Mouse (Mus musculus) ovary, postnatal 14 days (tissue): ENCODE results near the gene Foxo6.

ENCODE experiments used
- DNase-seq: peaks from one replicate; pipeline ENCODE4 v3.0.0; 2022; ENCODE audit warnings: low spot score

Gene Foxo6

GRCm38 (mm10) chr4:120247412-120247811, 39.7 kb downstream of the Foxo6 start:
- no peak for DNase-seq

- DNase-seq = no peak
These were observed 41.1 kb downstream of the Foxo6 start for GRCm38 (mm10) chr4:120246086-120246485.

DNA sequence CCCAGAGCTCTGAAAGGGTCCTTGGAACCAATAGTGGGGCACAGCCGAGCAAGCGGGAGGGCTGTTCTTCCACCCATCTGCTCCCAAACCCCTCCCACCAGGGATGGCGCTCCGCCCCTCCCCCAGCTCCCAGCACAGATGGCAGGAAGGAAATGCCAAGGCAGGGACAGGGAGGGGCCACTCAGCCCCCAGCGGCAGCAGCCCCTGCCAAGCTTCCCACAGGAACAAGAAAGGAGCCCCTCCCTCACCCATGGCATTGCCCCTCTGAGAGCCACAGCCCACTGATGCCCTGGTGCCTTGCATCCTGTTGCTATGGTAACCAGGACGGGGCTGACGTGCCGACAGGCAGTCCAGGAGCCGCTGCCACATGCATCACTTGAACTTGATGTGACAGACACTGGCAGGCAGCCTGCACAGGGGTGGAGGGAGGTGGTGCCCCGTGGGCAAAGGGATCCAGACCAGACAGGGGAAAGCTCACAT, 44.3 kb downstream of the Foxo6 start:
- no peak for DNase-seq

GRCm38 (mm10) chr4:120241106-120241505, 46.0 kb downstream of the Foxo6 start:
- no peak for DNase-seq

GRCm38 (mm10) chr4:120239419-120239818, 47.7 kb downstream of the Foxo6 start:
- DNase-seq = no peak

- no peak for DNase-seq
These were observed 53.9 kb downstream of the Foxo6 start for GRCm38 (mm10) chr4:120233243-120233642.

DNA sequence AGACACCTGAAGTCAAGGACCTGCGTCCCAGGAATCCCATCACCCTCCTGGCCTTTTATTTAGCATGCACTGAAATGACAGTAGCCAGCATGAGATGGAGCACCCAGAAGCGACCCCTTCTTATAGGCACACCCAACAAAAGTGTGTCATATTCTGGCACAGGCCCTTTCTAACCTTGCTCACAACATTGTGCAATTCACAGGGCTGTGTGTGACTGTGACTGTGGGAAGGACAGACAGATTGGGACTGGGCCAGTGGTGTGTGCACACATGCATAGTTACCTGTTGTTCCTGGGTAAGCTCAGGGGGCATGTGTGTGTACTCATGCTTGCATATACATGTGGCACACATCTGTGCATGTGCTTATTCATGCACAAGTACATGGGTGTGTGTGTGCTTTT, 54.6 kb downstream of the Foxo6 start:
- no peak for DNase-seq

- no peak for DNase-seq
These were observed 55.2 kb downstream of the Foxo6 start for GRCm38 (mm10) chr4:120231982-120232381.

- DNase-seq = peak; percentile 73
These were observed 56.9 kb downstream of the Foxo6 start for GRCm38 (mm10) chr4:120230256-120230649.

GRCm38 (mm10) chr4:120229505-120230255, 57.5 kb downstream of the Foxo6 start:
- no peak for DNase-seq

DNA sequence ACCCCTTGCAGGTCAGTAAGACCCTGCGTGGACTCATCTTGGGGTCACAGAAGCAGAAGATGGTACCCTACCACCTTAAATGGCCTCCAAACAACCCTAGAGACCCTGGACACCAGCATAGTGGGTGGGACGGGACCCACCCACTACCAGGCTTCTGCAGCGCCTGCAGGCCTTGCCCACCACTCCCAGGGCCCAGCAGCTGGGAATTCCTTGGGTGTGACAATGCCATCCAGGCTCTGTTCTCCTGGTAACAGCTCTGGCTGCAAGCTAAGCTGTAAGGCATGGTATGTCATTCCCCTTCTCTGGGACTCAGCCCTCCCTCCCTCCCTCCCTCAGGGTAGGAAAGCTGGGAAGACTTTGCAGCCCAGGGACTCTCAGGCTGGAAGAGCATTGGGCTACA, 58.5 kb downstream of the Foxo6 start:
- DNase-seq = no peak

GRCm38 (mm10) chr4:120227224-120227623, 59.9 kb downstream of the Foxo6 start:
- DNase-seq = no peak

DNA sequence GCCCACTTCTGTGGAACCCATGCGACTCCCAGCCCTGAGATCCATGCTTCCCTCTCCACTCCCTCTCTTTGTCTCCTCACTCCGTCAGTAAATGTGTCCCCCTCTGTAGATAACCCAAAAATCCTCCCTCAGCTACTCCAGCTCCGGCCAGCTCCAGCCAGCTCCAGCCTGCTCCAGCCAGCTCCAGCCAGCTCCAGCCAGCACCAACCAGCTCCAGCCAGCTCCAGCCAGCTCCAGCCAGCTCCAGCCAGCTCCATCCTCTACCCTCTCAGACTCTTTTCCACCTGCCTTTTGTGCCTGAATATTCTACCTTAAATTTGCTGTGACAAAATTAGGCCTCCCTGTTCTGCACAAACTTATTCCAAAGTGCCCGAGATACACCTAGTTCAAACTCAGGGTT, 60.5 kb downstream of the Foxo6 start:
- no peak for DNase-seq

DNA sequence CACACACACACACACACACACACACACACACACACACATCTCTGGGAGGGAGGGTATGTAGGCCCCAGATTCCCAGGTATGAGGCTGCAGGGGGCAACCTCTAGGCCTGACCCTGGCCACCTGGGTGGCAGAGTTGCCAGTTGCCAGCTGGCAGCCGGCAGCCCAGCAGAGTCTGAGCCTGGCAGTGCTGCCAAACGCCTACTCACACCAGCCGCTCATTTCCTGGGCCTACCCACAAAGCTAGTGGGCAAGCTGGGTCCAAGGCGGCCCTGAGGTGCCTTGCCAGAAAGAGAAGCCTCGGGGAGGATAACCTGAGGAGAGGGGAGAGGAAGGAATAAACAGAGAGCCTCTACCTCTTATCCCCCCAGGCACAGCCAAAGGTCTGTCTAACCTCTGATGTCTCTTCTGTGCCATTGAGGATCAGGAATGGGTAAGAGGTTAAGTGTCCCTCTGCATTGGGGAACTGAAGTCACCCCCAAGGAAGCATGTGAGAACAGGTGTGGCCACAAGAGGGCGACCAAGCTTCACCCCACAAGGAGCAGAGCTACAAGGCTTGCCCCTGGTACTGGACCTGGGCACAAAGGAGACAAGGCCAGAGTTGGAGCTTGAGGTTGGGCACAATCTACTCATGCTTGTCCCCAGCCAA, 61.9 kb downstream of the Foxo6 start:
- peak; percentile 71 for DNase-seq

DNA sequence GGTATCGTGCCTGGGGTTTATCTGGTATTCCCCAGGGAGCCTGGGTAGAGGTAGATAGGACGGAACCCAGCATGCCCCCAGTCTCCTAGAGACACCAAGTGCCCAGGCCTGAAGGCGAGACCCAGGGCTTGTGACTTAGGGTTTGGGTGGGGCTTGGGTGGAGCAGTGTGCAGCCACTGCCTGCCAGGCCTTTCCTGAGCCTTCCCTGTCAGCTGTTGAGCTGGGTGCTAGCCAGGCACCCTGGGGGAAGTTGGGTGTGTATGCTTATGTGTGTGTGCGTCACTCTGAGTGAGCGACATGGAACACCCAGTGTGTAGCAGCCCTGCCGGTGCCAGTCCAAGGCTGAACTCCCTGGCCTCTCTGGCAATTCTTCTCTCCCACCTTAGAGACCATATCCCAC, 63.3 kb downstream of the Foxo6 start:
- DNase-seq = no peak

GRCm38 (mm10) chr4:120223108-120223745, 63.9 kb downstream of the Foxo6 start:
- no peak for DNase-seq

DNA sequence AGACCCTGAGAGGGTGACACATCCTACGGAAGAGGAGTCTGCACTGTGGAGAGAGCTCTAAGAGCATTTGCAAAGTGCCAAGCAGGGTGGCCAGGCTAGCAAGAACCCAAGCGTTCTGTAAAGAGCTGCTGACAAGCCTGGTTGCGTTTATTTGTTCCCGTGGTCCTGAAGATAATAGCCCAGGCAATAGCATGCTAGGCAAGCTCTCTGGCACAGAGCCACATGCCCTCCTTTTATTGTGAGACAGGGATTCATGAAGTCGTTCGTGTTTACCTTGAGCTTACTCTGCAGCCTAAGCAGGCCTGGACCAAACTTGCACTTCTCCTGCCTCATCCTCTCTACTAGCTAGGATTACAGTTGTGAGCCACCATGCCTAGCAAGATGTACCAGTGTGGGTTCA, 65.4 kb downstream of the Foxo6 start:
- DNase-seq = no peak

GRCm38 (mm10) chr4:120218878-120219277, 68.3 kb downstream of the Foxo6 start:
- no peak for DNase-seq
